Mouse (Mus musculus): ENCODE measurements at regions not wholly inside any gene's neighbourhood (a gene's known extent, or its start where the extent isn't known, plus 50 kb on each side); places are given as distances from the start of the nearest gene placed in this dataset.

GRCm38 (mm10) chr14:46191639-46192399 lies 187.4 kb upstream of the Gm15217 start:
- DNase-seq (ENCODE audit: low spot score) (no peak), ATAC-seq (no peak)
- no peaks in the 10 kb centered on the region for H3K9me3 ChIP-seq (ENCODE audit: low read length)
- H3K27ac ChIP-seq = no peak overlapping the region
- no peak overlapping the region for H3K4me2 ChIP-seq (ENCODE audit: low read depth, low read length)
- H3K36me3 ChIP-seq (ENCODE audit: insufficient read depth, low read length) = no peaks in the 10 kb centered on the region
- H3K4me3 ChIP-seq (ENCODE audit: low read length) = no peak overlapping the region
- H3K27me3 ChIP-seq (ENCODE audit: insufficient read depth, low read length) = no peaks in the 10 kb centered on the region
- no peak for TF ChIP-seq CTCF (IDR thresholded peaks at IDR 0.05; ENCODE audit: low read depth)
- 89% methylated on average over 8 of the region's 8 CpGs for WGBS
- no peak overlapping the region for H3K9ac ChIP-seq (replicated peaks; ENCODE audit: low read length)
- no peaks in the 10 kb centered on the region for H3K4me1 ChIP-seq (ENCODE audit: insufficient read depth, low read length)

- Histone ChIP-seq H3K36me3 (ENCODE audit: insufficient read depth, low read length) (no peaks in the 10 kb centered on the region), H3K4me3 (ENCODE audit: low read length) (no peak overlapping the region), H3K27me3 (ENCODE audit: insufficient read depth, low read length) (no peaks in the 10 kb centered on the region), H3K27ac (no peak overlapping the region), H3K4me1 (ENCODE audit: insufficient read depth, low read length) (no peaks in the 10 kb centered on the region), H3K4me2 (ENCODE audit: low read depth, low read length) (no peak overlapping the region), H3K9ac (replicated peaks; ENCODE audit: low read length) (no peak overlapping the region), H3K9me3 (ENCODE audit: low read length) (no peaks in the 10 kb centered on the region)
- 81% methylated on average over 4 of the region's 4 CpGs for WGBS
- TF ChIP-seq CTCF (IDR thresholded peaks at IDR 0.05; ENCODE audit: low read depth) = no peak
- DNase-seq (ENCODE audit: low spot score) (no peak), ATAC-seq (no peak)
These were observed 185.6 kb upstream of the Gm15217 start for GRCm38 (mm10) chr14:46193577-46193976.

GRCm38 (mm10) chr14:46195939-46196338 lies 183.3 kb upstream of the Gm15217 start:
- no peaks in the 10 kb centered on the region for H3K9me3 ChIP-seq (ENCODE audit: low read length)
- 76% methylated on average over 6 of the region's 6 CpGs for WGBS
- H3K4me3 ChIP-seq (ENCODE audit: low read length) = no peak overlapping the region
- no peaks in the 10 kb centered on the region for H3K4me1 ChIP-seq (ENCODE audit: insufficient read depth, low read length)
- ATAC-seq (no peak), DNase-seq (ENCODE audit: low spot score) (no peak)
- H3K36me3 ChIP-seq (ENCODE audit: insufficient read depth, low read length) = no peaks in the 10 kb centered on the region
- H3K4me2 ChIP-seq (ENCODE audit: low read depth, low read length) = no peak overlapping the region
- H3K9ac ChIP-seq (replicated peaks; ENCODE audit: low read length) = no peak overlapping the region
- H3K27ac ChIP-seq = no peak overlapping the region
- TF ChIP-seq CTCF (IDR thresholded peaks at IDR 0.05; ENCODE audit: low read depth) = no peak
- H3K27me3 ChIP-seq (ENCODE audit: insufficient read depth, low read length) = no peaks in the 10 kb centered on the region

- Histone ChIP-seq H3K27me3 (ENCODE audit: insufficient read depth, low read length) (no peaks in the 10 kb centered on the region), H3K4me2 (ENCODE audit: low read depth, low read length) (no peak overlapping the region), H3K36me3 (ENCODE audit: insufficient read depth, low read length) (no peaks in the 10 kb centered on the region), H3K9me3 (ENCODE audit: low read length) (no peaks in the 10 kb centered on the region), H3K27ac (no peak overlapping the region), H3K4me1 (ENCODE audit: insufficient read depth, low read length) (no peaks in the 10 kb centered on the region), H3K9ac (replicated peaks; ENCODE audit: low read length) (no peak overlapping the region), H3K4me3 (ENCODE audit: low read length) (no peak overlapping the region)
- no peak for TF ChIP-seq CTCF (IDR thresholded peaks at IDR 0.05; ENCODE audit: low read depth)
- ATAC-seq = no peak
- no peak for DNase-seq (ENCODE audit: low spot score)
- WGBS = 61% methylated on average over 4 of the region's 4 CpGs
These were observed 176.4 kb upstream of the Gm15217 start for GRCm38 (mm10) chr14:46202818-46203217.

- no peak overlapping the region for H3K4me3 ChIP-seq (ENCODE audit: low read length)
- no peak for DNase-seq (ENCODE audit: low spot score)
- H3K27me3 ChIP-seq (ENCODE audit: insufficient read depth, low read length) = no peaks in the 10 kb centered on the region
- no peaks in the 10 kb centered on the region for H3K36me3 ChIP-seq (ENCODE audit: insufficient read depth, low read length)
- whole genome bisulfite sequencing = 89% methylated on average over 4 of the region's 4 CpGs
- no peak for TF ChIP-seq CTCF (IDR thresholded peaks at IDR 0.05; ENCODE audit: low read depth)
- no peak overlapping the region for H3K27ac ChIP-seq
- no peaks in the 10 kb centered on the region for H3K4me1 ChIP-seq (ENCODE audit: insufficient read depth, low read length)
- H3K9ac ChIP-seq (replicated peaks; ENCODE audit: low read length) = no peak overlapping the region
- no peak for ATAC-seq
- H3K9me3 ChIP-seq (ENCODE audit: low read length) = no peaks in the 10 kb centered on the region
- H3K4me2 ChIP-seq (ENCODE audit: low read depth, low read length) = no peak overlapping the region
These were observed 158.7 kb upstream of the Gm15217 start for GRCm38 (mm10) chr14:46220483-46220882.

GRCm38 (mm10) chr14:46221897-46222669 lies 157.1 kb upstream of the Gm15217 start:
- Histone ChIP-seq H3K4me3 (ENCODE audit: low read length) (no peak overlapping the region), H3K4me2 (ENCODE audit: low read depth, low read length) (no peak overlapping the region), H3K4me1 (ENCODE audit: insufficient read depth, low read length) (no peaks in the 10 kb centered on the region), H3K27ac (no peak overlapping the region), H3K9ac (replicated peaks; ENCODE audit: low read length) (no peak overlapping the region), H3K36me3 (ENCODE audit: insufficient read depth, low read length) (no peaks in the 10 kb centered on the region), H3K27me3 (ENCODE audit: insufficient read depth, low read length) (no peaks in the 10 kb centered on the region), H3K9me3 (ENCODE audit: low read length) (no peaks in the 10 kb centered on the region)
- DNase-seq (ENCODE audit: low spot score) (no peak), ATAC-seq (no peak)
- 84% methylated on average over 4 of the region's 4 CpGs for WGBS
- TF ChIP-seq CTCF (IDR thresholded peaks at IDR 0.05; ENCODE audit: low read depth) = no peak

GRCm38 (mm10) chr14:46223008-46223407 lies 156.2 kb upstream of the Gm15217 start:
- TF ChIP-seq CTCF (IDR thresholded peaks at IDR 0.05; ENCODE audit: low read depth) = no peak
- no peaks in the 10 kb centered on the region for H3K4me1 ChIP-seq (ENCODE audit: insufficient read depth, low read length)
- H3K27me3 ChIP-seq (ENCODE audit: insufficient read depth, low read length) = no peaks in the 10 kb centered on the region
- WGBS = 69% methylated on average over 6 of the region's 6 CpGs
- no peak for ATAC-seq
- H3K9me3 ChIP-seq (ENCODE audit: low read length) = no peaks in the 10 kb centered on the region
- no peak overlapping the region for H3K4me2 ChIP-seq (ENCODE audit: low read depth, low read length)
- no peak overlapping the region for H3K4me3 ChIP-seq (ENCODE audit: low read length)
- no peak overlapping the region for H3K9ac ChIP-seq (replicated peaks; ENCODE audit: low read length)
- no peak for DNase-seq (ENCODE audit: low spot score)
- H3K27ac ChIP-seq = no peak overlapping the region
- H3K36me3 ChIP-seq (ENCODE audit: insufficient read depth, low read length) = no peaks in the 10 kb centered on the region

All from hindbrain, postnatal 0 days (tissue).